Mouse (Mus musculus): ENCODE results near the gene Gm28539.
A peak's percentile ranks its signal among the peaks of the same experiment; 100 is the strongest.

The Gm28539 gene

GRCm38 (mm10) chr16:18836468-18837208 lies at the start of gene Gm28539, which contains the start of gene 2510002D24Rik:
Gm28539 (plus strand) TSS chr16:18836584.
2510002D24Rik (plus strand) TSS chr16:18836578.
- peak; percentile 85 for DNase-seq (ENCODE audit: extremely low spot score, low spot score)

- no peak for DNase-seq (ENCODE audit: extremely low spot score, low spot score)
Measured at GRCm38 (mm10) chr16:18786652-18787051, 49.7 kb upstream of the Gm28539 start.

- no peak for DNase-seq (ENCODE audit: extremely low spot score, low spot score)
Measured at GRCm38 (mm10) chr16:18788627-18789406, 47.6 kb upstream of the Gm28539 start.

GRCm38 (mm10) chr16:18795223-18795899 lies 41.0 kb upstream of the Gm28539 start:
- DNase-seq (ENCODE audit: extremely low spot score, low spot score) = no peak

GRCm38 (mm10) chr16:18796645-18797044 lies 39.7 kb upstream of the Gm28539 start:
- no peak for DNase-seq (ENCODE audit: extremely low spot score, low spot score)

GRCm38 (mm10) chr16:18798151-18798550 lies 38.2 kb upstream of the Gm28539 start:
- DNase-seq (ENCODE audit: extremely low spot score, low spot score) = no peak

GRCm38 (mm10) chr16:18798841-18799240 lies 37.5 kb upstream of the Gm28539 start:
- DNase-seq (ENCODE audit: extremely low spot score, low spot score) = no peak

- no peak for DNase-seq (ENCODE audit: extremely low spot score, low spot score)
Measured at GRCm38 (mm10) chr16:18805746-18806145, 30.6 kb upstream of the Gm28539 start.

- no peak for DNase-seq (ENCODE audit: extremely low spot score, low spot score)
Measured at GRCm38 (mm10) chr16:18809001-18809400, 27.4 kb upstream of the Gm28539 start.

GRCm38 (mm10) chr16:18811032-18811431 lies 25.4 kb upstream of the Gm28539 start:
- no peak for DNase-seq (ENCODE audit: extremely low spot score, low spot score)

GRCm38 (mm10) chr16:18811468-18812384 lies 24.7 kb upstream of the Gm28539 start, which contains the start of the genes Ufd1 and Cdc45:
Ufd1 (plus strand) TSS chr16:18811779.
Cdc45 (minus strand) TSS chr16:18811987.
- DNase-seq (ENCODE audit: extremely low spot score, low spot score) = peak; percentile 91

- no peak for DNase-seq (ENCODE audit: extremely low spot score, low spot score)
Measured at GRCm38 (mm10) chr16:18812385-18812910, 23.9 kb upstream of the Gm28539 start.

GRCm38 (mm10) chr16:18822356-18822755 lies 14.0 kb upstream of the Gm28539 start:
- no peak for DNase-seq (ENCODE audit: extremely low spot score, low spot score)

GRCm38 (mm10) chr16:18822925-18823324 lies 13.5 kb upstream of the Gm28539 start:
- no peak for DNase-seq (ENCODE audit: extremely low spot score, low spot score)

GRCm38 (mm10) chr16:18828630-18829029 lies 7.8 kb upstream of the Gm28539 start:
- no peak for DNase-seq (ENCODE audit: extremely low spot score, low spot score)

- DNase-seq (ENCODE audit: extremely low spot score, low spot score) = no peak
Measured at GRCm38 (mm10) chr16:18829102-18829501, 7.3 kb upstream of the Gm28539 start.

- no peak for DNase-seq (ENCODE audit: extremely low spot score, low spot score)
Measured at GRCm38 (mm10) chr16:18833486-18833885, 2.9 kb upstream of the Gm28539 start.

- no peak for DNase-seq (ENCODE audit: extremely low spot score, low spot score)
Measured at GRCm38 (mm10) chr16:18836073-18836467, 314 bp upstream of the Gm28539 start.

GRCm38 (mm10) chr16:18838346-18838745 lies 2.0 kb downstream of the Gm28539 start:
- DNase-seq (ENCODE audit: extremely low spot score, low spot score) = no peak

- DNase-seq (ENCODE audit: extremely low spot score, low spot score) = no peak
Measured at GRCm38 (mm10) chr16:18846301-18846820, 10.0 kb downstream of the Gm28539 start.
